Mouse (Mus musculus) neural tube, embryonic 14.5 days (tissue): ENCODE results near the gene Cacng7. TPM values are rescaled to one million over a fixed set of nuclear protein-coding genes. Genes with fewer than 3 reads are reported as not detected.
"Not testable (repeated sequence)": the region's sequence is repeated elsewhere in the genome, so short reads cannot be mapped to it uniquely, and the experiment has no call there.

Experiments used
- ATAC-seq: fragments of 200-750 bp; cut with Nextera tagmentation; 2 replicates; pipeline ENCODE4 v1.8.0; 2017; ENCODE audit warnings: low read depth, mild to moderate bottlenecking, moderate TSS enrichment, moderate library complexity
- H3K27ac ChIP-seq: fragments of 300-500 bp; sonication (generic); 2 replicates; pipeline ENCODE4 v1.5.1; 2014; ENCODE audit warnings: low read depth, mild to moderate bottlenecking, control low read depth, low read length, moderate library complexity, mixed read lengths
- H3K27me3 ChIP-seq: fragments of 300-500 bp; sonication (generic); 2 replicates; pipeline ENCODE4 v1.6.1; 2014; ENCODE audit warnings: low read length; ENCODE audit not compliant: control insufficient read depth, insufficient read depth
- H3K36me3 ChIP-seq: fragments of 300-500 bp; sonication (generic); 2 replicates; pipeline ENCODE4 v1.6.1; 2014; ENCODE audit warnings: low read length, mixed read lengths; ENCODE audit not compliant: control insufficient read depth, insufficient read depth
- H3K4me1 ChIP-seq: fragments of 300-500 bp; sonication (generic); 2 replicates; pipeline ENCODE4 v1.6.1; 2014; ENCODE audit warnings: low read length; ENCODE audit not compliant: control insufficient read depth, insufficient read depth
- H3K4me2 ChIP-seq: fragments of 300-500 bp; sonication (generic); 2 replicates; pipeline ENCODE4 v1.6.1; 2014; ENCODE audit warnings: mild to moderate bottlenecking, low read depth, low read length, control low read depth
- H3K4me3 ChIP-seq: fragments of 300-500 bp; sonication (generic); 2 replicates; pipeline ENCODE4 v1.5.1; 2014; ENCODE audit warnings: low read depth, low read length, control low read depth, mixed read lengths
- H3K9ac ChIP-seq: fragments of 300-500 bp; sonication (generic); replicated peaks from 2 replicates; pipeline ENCODE4 v1.6.1; 2014; ENCODE audit warnings: low read depth, mild to moderate bottlenecking, control low read depth, low read length, mixed read lengths
- H3K9me3 ChIP-seq: fragments of 300-500 bp; sonication (generic); 2 replicates; pipeline ENCODE4 v1.6.1; 2016; ENCODE audit warnings: low read length; ENCODE audit not compliant: control insufficient read depth
- WGBS: fragments of 180-500 bp; shearing (Covaris S2); extraction: QIAGEN DNeasy Blood & Tissue Kit; methylation state at CpG from one replicate; pipeline ENCODE4 v1.1.7; 2014; 5-methylcytosine and 5-hydroxymethylcytosine counted together
- polyA plus RNA-seq: library from polyadenylated mRNA; unstranded; fragments of >200 nt; fragmentation: Nextera tagmentation; extraction: Ambion mirVana; gene quantifications from 2 replicates; pipeline ENCODE4 v1.2.1, GENCODE M21; 2014

Gene Cacng7
- polyA plus RNA-seq, 1 experiment from 2014 or later = 5.1 TPM

- 27% methylated on average over 6 of the region's 6 CpGs for WGBS
- ATAC-seq = 0 out of 2 replicates have a peak, but pooled peaks have one; percentile 1
- peaks cover 5% of the 10 kb centered on the region for H3K36me3 ChIP-seq
- H3K4me2 ChIP-seq = peak overlapping the region; percentile 88
- no peak overlapping the region for H3K9ac ChIP-seq
- no peaks in the 10 kb centered on the region for H3K9me3 ChIP-seq
- peak overlapping the region; percentile 63 for H3K4me3 ChIP-seq
- H3K4me1 ChIP-seq = peaks cover 14% of the 10 kb centered on the region; the same call in 1 of the 2 replicates
- H3K27me3 ChIP-seq = no peaks in the 10 kb centered on the region
- H3K27ac ChIP-seq = no peak overlapping the region
These were observed 41.6 kb upstream of the Cacng7 start for GRCm38 (mm10) chr7:3291197-3291596.

DNA sequence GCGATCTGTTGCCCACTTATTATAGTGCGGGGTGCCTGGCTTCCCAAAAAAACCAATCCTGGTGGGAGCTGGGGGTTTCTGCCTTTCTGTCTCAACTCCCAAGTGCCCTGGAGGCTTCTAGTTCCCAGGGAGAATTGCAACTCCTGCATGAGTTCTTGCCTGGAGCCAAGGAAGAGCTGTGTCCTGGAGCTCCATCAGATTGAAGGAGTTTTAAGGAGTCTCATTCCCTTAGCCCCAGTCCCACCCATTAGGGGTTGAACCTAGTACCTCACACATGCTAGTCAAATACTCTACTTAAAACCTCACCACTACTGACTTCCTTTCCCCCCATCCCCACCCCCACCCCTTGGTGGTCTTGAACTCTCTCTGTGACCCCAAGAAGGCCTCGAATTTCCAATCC is 41.0 kb upstream of the Cacng7 start:
- H3K36me3 ChIP-seq = peaks cover 7% of the 10 kb centered on the region
- no peak for ATAC-seq
- H3K27me3 ChIP-seq = no peaks in the 10 kb centered on the region
- WGBS = 75% methylated on average over 3 of the region's 3 CpGs
- no peaks in the 10 kb centered on the region for H3K9me3 ChIP-seq
- peak overlapping the region; percentile 88 for H3K4me2 ChIP-seq
- H3K27ac ChIP-seq = no peak overlapping the region
- no peak overlapping the region for H3K9ac ChIP-seq
- H3K4me1 ChIP-seq = peaks cover 14% of the 10 kb centered on the region; the same call in 1 of the 2 replicates
- peak overlapping the region; percentile 63; the same call in 1 of the 2 replicates for H3K4me3 ChIP-seq

DNA sequence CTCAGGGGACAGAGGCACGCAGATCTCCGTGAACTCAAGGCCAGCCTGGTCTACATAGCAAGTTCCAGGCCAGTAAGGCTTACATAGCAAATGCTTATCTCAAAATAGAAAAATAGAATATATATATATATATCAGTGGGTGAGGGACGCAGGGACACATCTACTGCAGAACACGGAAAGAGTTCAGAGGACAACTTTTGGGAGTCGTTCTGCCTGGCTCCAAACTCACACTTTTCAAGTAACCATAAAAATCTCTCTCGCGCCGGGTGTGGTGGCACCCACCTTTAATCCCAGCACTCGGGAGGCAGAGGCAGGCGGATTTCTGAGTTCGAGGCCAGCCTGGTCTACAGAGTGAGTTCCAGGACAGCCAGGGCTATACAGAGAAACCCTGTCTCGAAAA is 40.5 kb upstream of the Cacng7 start:
- not testable (repeated sequence) for H3K4me3 ChIP-seq, H3K27me3 ChIP-seq, ATAC-seq, H3K27ac ChIP-seq, H3K9me3 ChIP-seq, H3K9ac ChIP-seq
- H3K4me1 ChIP-seq = peaks cover 14% of the 10 kb centered on the region; the same call in 1 of the 2 replicates
- WGBS = 76% methylated on average over 12 of the region's 12 CpGs
- H3K36me3 ChIP-seq = peaks cover 12% of the 10 kb centered on the region
- H3K4me2 ChIP-seq = peak overlapping the region; percentile 88; the same call in 1 of the 2 replicates

GRCm38 (mm10) chr7:3292791-3293190 is 40.0 kb upstream of the Cacng7 start:
- H3K4me2 ChIP-seq = peak overlapping the region; percentile 26; the same call in 1 of the 2 replicates
- H3K9ac ChIP-seq = no peak overlapping the region
- no peak overlapping the region for H3K27ac ChIP-seq
- peaks cover 14% of the 10 kb centered on the region; the same call in 1 of the 2 replicates for H3K4me1 ChIP-seq
- H3K27me3 ChIP-seq = no peaks in the 10 kb centered on the region
- 1% methylated on average over 14 of the region's 14 CpGs for WGBS
- H3K9me3 ChIP-seq = no peaks in the 10 kb centered on the region
- H3K4me3 ChIP-seq = peak overlapping the region; percentile 13; the same call in 1 of the 2 replicates
- H3K36me3 ChIP-seq = peaks cover 17% of the 10 kb centered on the region
- ATAC-seq = no peak

GRCm38 (mm10) chr7:3294794-3295193 is 38.0 kb upstream of the Cacng7 start:
- Histone ChIP-seq H3K36me3 (peaks cover 20% of the 10 kb centered on the region), H3K27ac (no peak overlapping the region), H3K4me2 (no peak overlapping the region), H3K9me3 (no peaks in the 10 kb centered on the region), H3K4me1 (peaks cover 12% of the 10 kb centered on the region; the same call in 1 of the 2 replicates), H3K27me3 (no peaks in the 10 kb centered on the region), H3K4me3 (no peak overlapping the region), H3K9ac (no peak overlapping the region)
- ATAC-seq = no peak
- WGBS = 97% methylated on average over 1 of the region's 1 CpGs

DNA sequence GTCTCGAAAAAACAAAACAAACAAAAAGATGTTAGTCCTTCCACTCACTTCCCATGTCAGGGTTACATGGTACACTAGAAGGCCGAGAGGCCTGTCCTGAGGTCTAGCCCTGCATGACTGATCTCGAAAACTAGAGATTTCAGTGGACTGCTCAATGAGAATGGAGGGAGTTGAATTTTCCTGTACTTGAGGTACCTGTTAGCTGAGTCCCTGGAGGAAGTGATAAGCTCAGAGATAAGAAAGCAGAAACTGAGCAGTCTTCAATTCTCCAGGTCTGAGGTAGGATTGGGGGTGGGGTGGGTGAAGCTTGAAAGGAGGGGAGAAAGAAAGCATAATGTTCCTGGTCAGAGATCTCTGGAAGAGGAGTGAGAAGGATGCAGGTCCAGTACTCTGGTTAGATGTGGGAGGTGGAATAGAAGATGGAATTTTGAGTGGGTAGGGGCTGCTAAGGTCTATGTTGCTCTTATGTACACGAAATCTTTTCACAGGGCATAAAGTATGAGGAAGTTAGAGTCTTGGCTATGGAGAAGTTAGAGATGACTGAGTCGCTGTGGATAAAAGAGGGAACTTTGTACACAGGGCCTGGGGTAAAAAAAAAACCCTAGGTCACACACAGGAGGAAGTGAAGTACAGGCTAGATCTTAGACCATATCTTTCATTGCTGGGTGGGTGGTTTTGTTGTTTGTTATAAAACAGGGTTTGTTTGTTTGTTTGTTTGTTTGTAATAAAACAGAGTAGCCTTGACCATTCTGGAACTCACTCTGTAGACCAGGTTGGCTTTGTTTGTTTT is 37.2 kb upstream of the Cacng7 start:
- no peaks in the 10 kb centered on the region for H3K27me3 ChIP-seq
- no peak overlapping the region for H3K4me3 ChIP-seq
- H3K9me3 ChIP-seq = no peaks in the 10 kb centered on the region
- no peak for ATAC-seq
- H3K9ac ChIP-seq = no peak overlapping the region
- peaks cover 20% of the 10 kb centered on the region for H3K36me3 ChIP-seq
- H3K4me2 ChIP-seq = no peak overlapping the region
- peaks cover 10% of the 10 kb centered on the region; the same call in 1 of the 2 replicates for H3K4me1 ChIP-seq
- 91% methylated on average over 5 of the region's 5 CpGs for WGBS
- H3K27ac ChIP-seq = no peak overlapping the region

DNA sequence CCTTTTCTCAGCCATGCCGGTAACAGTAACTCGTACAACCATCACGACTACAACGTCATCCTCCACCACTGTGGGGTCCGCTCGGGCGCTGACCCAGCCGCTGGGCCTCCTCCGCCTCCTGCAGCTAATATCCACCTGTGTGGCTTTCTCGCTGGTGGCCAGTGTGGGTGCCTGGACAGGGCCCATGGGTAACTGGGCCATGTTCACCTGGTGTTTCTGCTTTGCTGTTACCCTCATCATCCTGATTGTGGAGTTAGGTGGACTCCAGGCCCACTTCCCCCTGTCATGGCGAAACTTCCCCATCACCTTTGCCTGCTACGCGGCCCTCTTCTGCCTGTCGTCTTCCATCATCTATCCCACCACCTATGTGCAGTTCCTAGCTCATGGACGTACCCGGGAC is 36.0 kb upstream of the Cacng7 start:
- Histone ChIP-seq H3K27ac (no peak overlapping the region), H3K9me3 (no peaks in the 10 kb centered on the region), H3K27me3 (peaks cover 2% of the 10 kb centered on the region; the same call in 1 of the 2 replicates), H3K9ac (no peak overlapping the region), H3K4me3 (no peak overlapping the region), H3K4me1 (0 out of 2 replicates have a peak, but pooled peaks cover 3% of the 10 kb centered on the region), H3K36me3 (peaks cover 20% of the 10 kb centered on the region), H3K4me2 (no peak overlapping the region)
- no peak for ATAC-seq
- WGBS = 97% methylated on average over 16 of the region's 16 CpGs

- Histone ChIP-seq H3K9me3 (no peaks in the 10 kb centered on the region), H3K4me2 (no peak overlapping the region), H3K36me3 (peaks cover 16% of the 10 kb centered on the region), H3K27ac (no peak overlapping the region), H3K9ac (no peak overlapping the region), H3K27me3 (peaks cover 5% of the 10 kb centered on the region; the same call in 1 of the 2 replicates), H3K4me1 (peaks cover 18% of the 10 kb centered on the region), H3K4me3 (no peak overlapping the region)
- WGBS = 57% methylated on average over 7 of the region's 7 CpGs
- ATAC-seq = no peak
These were observed 32.7 kb upstream of the Cacng7 start for GRCm38 (mm10) chr7:3299941-3300617.
